Mouse (Mus musculus) stomach, embryonic 15.5 days (tissue): Measurements from ENCODE around the gene Cnot6. TPM values are rescaled to one million over a fixed set of nuclear protein-coding genes. Genes with fewer than 3 reads are reported as not detected.

Experiments
- ATAC-seq: fragments of 200-750 bp; cut with Nextera tagmentation; 2 replicates; pipeline ENCODE4 v1.8.0; 2017; ENCODE audit warnings: low read depth, moderate number of reproducible peaks, moderate TSS enrichment; ENCODE audit not compliant: insufficient read depth, low FRiP score
- H3K27ac ChIP-seq: fragments of 300-500 bp; sonication (generic); 2 replicates; pipeline ENCODE4 v1.5.1; 2015; ENCODE audit warnings: mild to moderate bottlenecking, inconsistent platforms
- H3K27me3 ChIP-seq: fragments of 300-500 bp; sonication (generic); replicated peaks from 2 replicates; pipeline ENCODE4 v1.6.1; 2015; ENCODE audit warnings: inconsistent platforms
- H3K36me3 ChIP-seq: fragments of 300-500 bp; sonication (generic); 2 replicates; pipeline ENCODE4 v1.6.1; 2015; ENCODE audit warnings: inconsistent platforms
- H3K4me1 ChIP-seq: fragments of 300-500 bp; sonication (generic); 2 replicates; pipeline ENCODE4 v1.6.1; 2015; ENCODE audit warnings: inconsistent platforms
- H3K4me2 ChIP-seq: fragments of 300-500 bp; sonication (generic); 2 replicates; pipeline ENCODE4 v1.6.1; 2015; ENCODE audit warnings: mild to moderate bottlenecking, inconsistent platforms
- H3K4me3 ChIP-seq: fragments of 300-500 bp; sonication (generic); replicated peaks from 2 replicates; pipeline ENCODE4 v1.5.1; 2015; ENCODE audit warnings: inconsistent platforms
- H3K9ac ChIP-seq: fragments of 300-500 bp; sonication (generic); 2 replicates; pipeline ENCODE4 v1.6.1; 2015; ENCODE audit warnings: inconsistent platforms
- H3K9me3 ChIP-seq: fragments of 300-500 bp; sonication (generic); 2 replicates; pipeline ENCODE4 v1.6.1; 2016; ENCODE audit warnings: inconsistent platforms
- WGBS: fragments of 180-500 bp; shearing (Covaris S2); methylation state at CpG from one replicate; pipeline ENCODE4 v1.1.7; 2015; 5-methylcytosine and 5-hydroxymethylcytosine counted together
- polyA plus RNA-seq: library from polyadenylated mRNA; unstranded; fragments of >200 nt; fragmentation: Nextera tagmentation; extraction: Ambion mirVana; gene quantifications from 2 replicates; pipeline ENCODE4 v1.2.1, GENCODE M21; 2015

Gene Cnot6
- polyA plus RNA-seq, 1 experiment from 2014 or later = 49.2 TPM

DNA sequence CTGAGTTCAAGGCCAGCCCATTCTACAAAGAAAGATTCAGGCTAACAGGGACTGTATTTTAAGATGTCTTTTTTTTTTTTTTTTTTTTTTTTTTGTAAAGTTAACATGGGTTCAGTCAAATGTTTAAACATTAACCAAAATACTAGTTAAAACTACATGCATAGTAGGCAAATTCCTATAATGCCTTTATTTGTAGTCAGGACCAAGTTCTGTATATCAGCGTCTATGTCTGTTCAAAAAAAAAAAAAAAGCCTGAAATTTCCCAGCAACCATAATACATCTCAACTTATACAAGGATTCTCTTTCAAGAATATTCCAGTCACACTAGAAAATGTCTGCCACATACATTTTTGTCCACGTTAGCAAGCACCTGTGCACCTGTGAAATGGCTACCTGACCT is 1.9 kb downstream of the Cnot6 start:
- Histone ChIP-seq H3K27ac (no peak overlapping the region), H3K9ac (no peak overlapping the region), H3K9me3 (no peaks in the 10 kb centered on the region), H3K27me3 (no peaks in the 10 kb centered on the region), H3K4me3 (peak overlapping the region; percentile 93; the same call in 1 of the 2 replicates), H3K4me1 (peaks cover 8% of the 10 kb centered on the region), H3K36me3 (no peaks in the 10 kb centered on the region; the same call in 1 of the 2 replicates), H3K4me2 (peak overlapping the region; percentile 53)
- ATAC-seq = no peak
- 35% methylated on average over 2 of the region's 2 CpGs for WGBS

GRCm38 (mm10) chr11:49707834-49708233 is 4.7 kb downstream of the Cnot6 start:
- Histone ChIP-seq H3K9ac (no peak overlapping the region), H3K27ac (no peak overlapping the region), H3K4me1 (peaks cover 5% of the 10 kb centered on the region; the same call in 1 of the 2 replicates), H3K4me2 (no peak overlapping the region), H3K27me3 (no peaks in the 10 kb centered on the region), H3K4me3 (no peak overlapping the region), H3K9me3 (no peaks in the 10 kb centered on the region), H3K36me3 (peaks cover 4% of the 10 kb centered on the region; the same call in 1 of the 2 replicates)
- ATAC-seq = no peak
- 78% methylated on average over 2 of the region's 2 CpGs for WGBS

- Histone ChIP-seq H3K9me3 (no peaks in the 10 kb centered on the region), H3K36me3 (peaks cover 19% of the 10 kb centered on the region), H3K27me3 (no peaks in the 10 kb centered on the region), H3K27ac (no peak overlapping the region), H3K9ac (no peak overlapping the region), H3K4me3 (no peak overlapping the region), H3K4me1 (no peaks in the 10 kb centered on the region), H3K4me2 (no peak overlapping the region)
- WGBS = 68% methylated on average over 8 of the region's 8 CpGs
- no peak for ATAC-seq
Observed at GRCm38 (mm10) chr11:49704804-49705203, 7.7 kb downstream of the Cnot6 start.

- Histone ChIP-seq H3K27ac (no peak overlapping the region), H3K4me2 (no peak overlapping the region), H3K9me3 (no peaks in the 10 kb centered on the region), H3K4me3 (no peak overlapping the region), H3K9ac (no peak overlapping the region), H3K4me1 (no peaks in the 10 kb centered on the region), H3K27me3 (no peaks in the 10 kb centered on the region), H3K36me3 (peaks cover 23% of the 10 kb centered on the region)
- no peak for ATAC-seq
- 96% methylated on average over 8 of the region's 8 CpGs for WGBS
Observed at GRCm38 (mm10) chr11:49702014-49702413, 10.5 kb downstream of the Cnot6 start.

GRCm38 (mm10) chr11:49699079-49699478 is 13.4 kb downstream of the Cnot6 start:
- H3K36me3 ChIP-seq = peaks cover 19% of the 10 kb centered on the region
- no peak overlapping the region for H3K4me3 ChIP-seq
- no peak overlapping the region for H3K4me2 ChIP-seq
- no peak overlapping the region for H3K9ac ChIP-seq
- H3K9me3 ChIP-seq = no peaks in the 10 kb centered on the region
- H3K27ac ChIP-seq = no peak overlapping the region
- WGBS = 91% methylated on average over 1 of the region's 1 CpGs
- H3K4me1 ChIP-seq = no peaks in the 10 kb centered on the region
- ATAC-seq = no peak
- H3K27me3 ChIP-seq = no peaks in the 10 kb centered on the region

DNA sequence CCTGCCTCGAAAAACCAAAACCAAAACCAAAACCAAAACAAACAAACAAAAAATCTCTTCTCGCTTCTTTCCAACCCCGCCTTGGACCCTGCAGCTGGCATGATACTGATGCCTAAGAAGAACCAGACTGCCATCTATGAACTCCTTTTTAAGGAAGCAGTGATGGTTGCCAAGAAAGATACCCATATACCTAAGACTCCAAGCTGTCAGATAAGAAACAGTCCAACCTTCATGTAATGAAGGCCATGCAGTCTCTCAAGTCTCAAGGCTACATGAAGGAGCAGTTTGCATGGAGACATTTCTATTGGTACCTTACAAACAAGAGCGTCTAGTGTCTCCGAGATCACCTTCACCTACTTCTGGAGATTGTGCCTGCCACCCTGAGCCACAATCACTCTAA is 14.7 kb downstream of the Cnot6 start:
- ATAC-seq = no peak
- H3K9me3 ChIP-seq = no peaks in the 10 kb centered on the region
- no peak overlapping the region for H3K4me2 ChIP-seq
- H3K27me3 ChIP-seq = no peaks in the 10 kb centered on the region
- no peak overlapping the region for H3K27ac ChIP-seq
- H3K36me3 ChIP-seq = peaks cover 19% of the 10 kb centered on the region
- no peaks in the 10 kb centered on the region for H3K4me1 ChIP-seq
- 93% methylated on average over 5 of the region's 5 CpGs for WGBS
- H3K4me3 ChIP-seq = no peak overlapping the region
- no peak overlapping the region for H3K9ac ChIP-seq

DNA sequence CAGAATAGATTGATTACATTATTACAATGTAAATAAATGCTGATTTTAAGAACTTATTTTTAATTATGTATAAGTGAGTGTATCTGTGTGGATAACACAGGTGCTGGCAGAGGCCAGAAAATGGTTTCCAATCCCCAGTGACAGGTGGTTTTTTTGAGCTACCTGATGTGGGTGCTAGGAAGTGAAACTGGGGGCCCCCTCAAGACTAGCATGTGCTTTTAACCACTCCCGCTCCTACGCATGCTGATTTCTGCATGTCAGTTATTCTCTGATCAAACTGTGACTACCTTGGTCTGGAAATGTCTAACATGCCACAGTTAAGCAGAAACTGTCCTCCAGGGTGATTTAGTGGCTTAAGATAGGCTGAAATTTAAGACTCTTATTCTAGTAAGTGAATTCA is 16.1 kb downstream of the Cnot6 start:
- peaks cover 14% of the 10 kb centered on the region; the same call in 1 of the 2 replicates for H3K36me3 ChIP-seq
- no peak for ATAC-seq
- WGBS = 91% methylated on average over 2 of the region's 2 CpGs

DNA sequence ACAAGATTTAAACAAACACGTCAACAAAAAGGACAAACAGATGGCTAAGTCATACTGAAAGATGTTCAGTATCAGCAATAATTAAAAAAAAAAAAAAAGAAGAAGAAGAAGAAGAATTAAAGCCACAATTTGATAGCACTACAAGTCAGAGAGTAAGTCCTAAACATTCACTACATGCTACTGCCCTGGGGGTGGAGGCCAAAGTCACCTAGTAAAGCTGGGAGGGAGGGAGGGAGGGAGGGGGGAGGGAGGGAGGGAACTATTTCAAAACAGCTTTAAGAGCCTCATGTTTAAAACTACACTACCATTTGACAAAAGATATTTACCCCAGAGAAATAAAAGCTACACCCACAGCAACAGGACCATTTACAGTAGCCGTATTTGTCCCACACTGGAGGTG is 16.8 kb downstream of the Cnot6 start:
- H3K4me1 ChIP-seq = no peaks in the 10 kb centered on the region; the same call in 1 of the 2 replicates
- ATAC-seq = no peak
- no peaks in the 10 kb centered on the region for H3K27me3 ChIP-seq
- H3K36me3 ChIP-seq = peaks cover 9% of the 10 kb centered on the region; the same call in 1 of the 2 replicates
- H3K9me3 ChIP-seq = no peaks in the 10 kb centered on the region
- H3K4me3 ChIP-seq = no peak overlapping the region
- no peak overlapping the region for H3K9ac ChIP-seq
- H3K4me2 ChIP-seq = no peak overlapping the region
- no peak overlapping the region for H3K27ac ChIP-seq
- WGBS = 69% methylated on average over 2 of the region's 2 CpGs

More for the DNA sequence above, 16.1 kb downstream of the Cnot6 start:
- no peak overlapping the region for H3K9ac ChIP-seq
- H3K9me3 ChIP-seq = no peaks in the 10 kb centered on the region
- H3K4me1 ChIP-seq = no peaks in the 10 kb centered on the region
- no peak overlapping the region for H3K27ac ChIP-seq
- H3K4me2 ChIP-seq = no peak overlapping the region
- H3K4me3 ChIP-seq = no peak overlapping the region
- no peaks in the 10 kb centered on the region for H3K27me3 ChIP-seq

DNA sequence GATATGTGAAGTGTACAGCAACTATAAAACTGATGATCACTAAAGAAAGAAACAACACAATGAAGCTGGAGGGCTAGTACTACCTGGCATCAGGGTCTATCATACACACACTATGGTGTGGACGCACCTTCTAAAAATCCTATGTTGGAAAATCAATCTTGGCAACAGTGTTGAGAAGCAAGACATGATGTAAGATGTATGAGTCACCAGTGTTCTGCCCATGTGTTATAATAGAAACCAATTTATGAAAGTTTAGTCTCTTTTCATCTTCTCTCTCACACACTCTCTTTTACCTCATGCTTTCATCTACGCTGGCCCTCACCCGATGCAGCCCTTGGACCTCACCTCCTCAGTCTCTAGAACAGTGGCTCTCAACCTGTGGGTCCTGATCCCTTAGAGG is 17.5 kb downstream of the Cnot6 start:
- Histone ChIP-seq H3K36me3 (peaks cover 9% of the 10 kb centered on the region; the same call in 1 of the 2 replicates), H3K27ac (no peak overlapping the region), H3K9me3 (no peaks in the 10 kb centered on the region), H3K4me3 (no peak overlapping the region), H3K4me1 (no peaks in the 10 kb centered on the region; the same call in 1 of the 2 replicates), H3K4me2 (no peak overlapping the region), H3K27me3 (no peaks in the 10 kb centered on the region), H3K9ac (no peak overlapping the region)
- no peak for ATAC-seq
- 83% methylated on average over 3 of the region's 3 CpGs for WGBS

GRCm38 (mm10) chr11:49684237-49684973 is 28.1 kb downstream of the Cnot6 start:
- no peak for ATAC-seq

DNA sequence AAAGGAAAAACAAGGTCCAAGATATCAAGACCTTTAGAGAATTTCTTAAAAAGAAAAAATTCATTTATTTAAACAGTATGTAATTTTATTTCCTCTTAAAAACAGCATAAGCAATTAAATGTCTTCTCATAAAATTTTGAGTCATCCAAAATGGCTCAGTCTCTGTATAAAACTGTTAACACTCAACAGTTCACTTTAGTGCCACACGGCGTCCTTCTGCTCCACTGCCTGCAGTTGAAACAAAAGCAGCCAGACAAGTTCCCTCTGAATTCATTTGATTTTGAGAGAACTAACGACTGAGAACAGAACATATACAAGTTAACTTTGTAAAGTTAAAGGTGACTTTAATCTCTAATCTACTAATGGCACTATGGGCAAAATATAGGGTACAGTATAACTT is 39.1 kb downstream of the Cnot6 start:
- Histone ChIP-seq H3K36me3 (peaks cover 32% of the 10 kb centered on the region), H3K4me1 (no peaks in the 10 kb centered on the region), H3K27ac (no peak overlapping the region), H3K4me2 (no peak overlapping the region), H3K9ac (no peak overlapping the region), H3K4me3 (no peak overlapping the region), H3K27me3 (no peaks in the 10 kb centered on the region), H3K9me3 (no peaks in the 10 kb centered on the region)
- 84% methylated on average over 3 of the region's 3 CpGs for WGBS
- no peak for ATAC-seq

More at GRCm38 (mm10) chr11:49684237-49684973, 28.1 kb downstream of the Cnot6 start:
- Histone ChIP-seq H3K4me3 (no peak overlapping the region), H3K4me1 (no peaks in the 10 kb centered on the region), H3K27me3 (no peaks in the 10 kb centered on the region), H3K4me2 (no peak overlapping the region), H3K9ac (no peak overlapping the region), H3K9me3 (no peaks in the 10 kb centered on the region), H3K36me3 (peaks cover 46% of the 10 kb centered on the region), H3K27ac (no peak overlapping the region)
- WGBS = 94% methylated on average over 12 of the region's 12 CpGs

DNA sequence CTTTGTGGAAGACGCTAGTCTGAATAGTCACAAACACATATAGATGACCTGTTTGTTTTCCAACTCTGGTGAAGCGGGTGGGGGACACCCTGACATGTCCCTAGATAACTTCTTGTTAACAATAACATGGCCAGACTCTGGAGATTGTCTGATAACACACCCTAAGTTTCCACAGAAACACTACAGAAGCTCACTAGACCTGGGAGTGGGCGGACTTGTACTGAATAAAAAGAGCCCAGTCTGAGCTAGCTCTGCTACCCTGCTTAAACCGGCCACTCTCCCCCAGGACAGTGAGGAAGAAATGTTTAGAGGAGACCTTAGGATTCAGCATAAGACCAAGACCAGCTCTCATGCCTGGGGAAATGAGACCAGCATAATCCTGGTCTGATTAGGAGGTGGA is 47.1 kb downstream of the Cnot6 start:
- Histone ChIP-seq H3K27me3 (no peaks in the 10 kb centered on the region), H3K9me3 (no peaks in the 10 kb centered on the region), H3K27ac (no peak overlapping the region), H3K9ac (no peak overlapping the region), H3K4me3 (no peak overlapping the region), H3K4me2 (no peak overlapping the region), H3K4me1 (no peaks in the 10 kb centered on the region), H3K36me3 (no peaks in the 10 kb centered on the region)
- ATAC-seq = no peak
- WGBS = 72% methylated on average over 4 of the region's 4 CpGs
